Mouse (Mus musculus): ENCODE data around the gene Smpdl3b.

Smpdl3b gene

GRCm38 (mm10) chr4:132734766-132735165, 22.3 kb downstream of the Smpdl3b start:
- no peak for DNase-seq (ENCODE audit: extremely low spot score)

DNA sequence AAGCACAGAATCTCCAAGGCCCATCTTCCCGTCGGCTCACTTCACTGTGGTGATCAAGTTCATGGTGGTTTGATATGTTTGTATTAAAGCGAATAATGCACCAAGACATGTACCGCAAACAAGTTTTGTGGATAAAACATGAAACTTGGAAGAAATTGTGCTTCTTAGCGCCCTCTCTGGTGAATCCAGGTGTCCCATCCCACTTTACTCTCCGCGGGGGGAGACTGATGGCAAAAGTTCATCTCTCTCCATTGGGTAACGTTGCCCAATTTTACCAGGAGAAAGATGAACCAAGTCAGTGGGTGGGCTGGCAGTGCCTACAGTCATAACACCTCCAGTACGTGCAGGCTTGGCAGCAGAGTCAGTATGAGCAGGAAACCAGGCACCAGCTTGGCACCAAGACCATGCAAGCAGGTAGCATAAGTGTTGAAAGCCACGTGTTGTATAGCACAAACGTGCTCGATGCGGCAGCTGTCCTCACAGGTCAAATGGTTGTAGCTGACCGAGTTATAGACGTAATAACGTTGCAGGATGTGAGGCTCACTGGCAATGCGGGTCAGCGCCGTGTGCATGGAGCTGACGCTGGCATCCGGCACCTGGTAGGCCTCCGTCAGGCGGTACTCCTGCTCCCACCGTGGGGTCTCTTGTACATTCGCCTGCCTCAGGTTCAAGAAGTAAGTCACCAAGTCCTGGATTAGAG, 23.8 kb downstream of the Smpdl3b start:
- no peak for DNase-seq (ENCODE audit: extremely low spot score)

- peak; percentile 93 for DNase-seq (ENCODE audit: extremely low spot score)
These were observed 24.8 kb downstream of the Smpdl3b start, which contains the start of gene Xkr8 for GRCm38 (mm10) chr4:132732148-132732684. Gene Xkr8, minus strand, starts transcription at chr4:132732546.

DNA sequence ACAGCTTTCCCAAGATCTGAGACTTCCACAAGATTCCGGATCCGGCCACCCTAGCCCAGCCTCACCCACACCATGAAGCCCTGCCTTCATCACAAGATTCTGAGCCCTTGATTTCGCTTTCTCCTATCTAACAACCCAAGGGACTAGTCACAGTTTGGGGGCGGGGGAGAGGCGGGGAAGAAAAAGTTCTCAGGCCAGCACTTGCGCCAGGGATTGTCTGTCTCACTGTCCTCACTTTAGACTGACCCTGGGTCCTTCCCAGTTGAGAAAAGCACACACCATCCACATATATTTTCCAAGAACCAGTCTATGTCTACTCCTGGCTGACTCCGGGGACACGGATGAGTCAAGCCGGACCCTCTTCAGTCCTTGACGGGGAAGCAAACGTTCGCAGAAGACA, 25.4 kb downstream of the Smpdl3b start:
- no peak for DNase-seq (ENCODE audit: extremely low spot score)

GRCm38 (mm10) chr4:132728233-132728632, 28.8 kb downstream of the Smpdl3b start:
- no peak for DNase-seq (ENCODE audit: extremely low spot score)

GRCm38 (mm10) chr4:132718251-132718650, 38.8 kb downstream of the Smpdl3b start:
- no peak for DNase-seq (ENCODE audit: extremely low spot score)

DNA sequence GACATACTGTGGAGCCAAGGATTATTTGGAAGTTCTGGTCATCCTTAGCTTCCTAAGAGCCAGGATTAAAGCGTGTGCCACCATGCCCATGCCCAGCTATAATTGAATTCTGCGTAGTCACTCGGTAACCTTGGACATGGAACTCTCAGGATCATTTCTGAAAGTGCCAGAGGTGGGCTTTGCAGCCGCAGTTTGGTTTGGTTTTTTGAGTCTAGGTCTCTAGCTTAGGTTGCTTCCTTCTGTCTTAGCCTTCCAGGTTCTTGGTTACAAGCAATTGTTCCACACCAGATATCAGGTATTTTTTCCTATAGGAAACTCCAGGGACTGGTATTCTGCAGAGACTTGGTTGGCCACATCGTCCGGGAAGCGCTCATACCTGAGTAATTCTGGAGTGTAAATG, 43.9 kb downstream of the Smpdl3b start:
- DNase-seq (ENCODE audit: extremely low spot score): no peak

DNA sequence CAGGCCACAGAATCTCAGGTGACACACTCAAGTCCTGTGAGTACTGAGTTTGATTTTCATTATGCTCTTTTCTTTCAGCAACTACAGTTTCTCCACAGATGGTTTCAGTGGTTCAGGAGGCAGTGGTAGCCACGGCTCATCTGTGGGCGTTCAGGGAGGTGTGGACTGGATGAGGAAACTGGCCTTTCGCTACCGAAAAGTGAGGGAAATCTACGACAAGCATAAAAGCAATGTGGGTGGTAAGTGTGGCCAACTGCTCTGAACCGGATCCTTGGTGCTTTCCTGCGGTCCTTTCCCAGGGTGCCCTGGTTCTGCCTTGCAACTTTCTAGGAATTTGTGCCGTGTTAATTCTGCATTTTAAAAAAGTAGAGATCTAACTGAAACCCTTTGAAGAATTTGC, 50.2 kb downstream of the Smpdl3b start:
- DNase-seq (ENCODE audit: extremely low spot score): no peak

DNA sequence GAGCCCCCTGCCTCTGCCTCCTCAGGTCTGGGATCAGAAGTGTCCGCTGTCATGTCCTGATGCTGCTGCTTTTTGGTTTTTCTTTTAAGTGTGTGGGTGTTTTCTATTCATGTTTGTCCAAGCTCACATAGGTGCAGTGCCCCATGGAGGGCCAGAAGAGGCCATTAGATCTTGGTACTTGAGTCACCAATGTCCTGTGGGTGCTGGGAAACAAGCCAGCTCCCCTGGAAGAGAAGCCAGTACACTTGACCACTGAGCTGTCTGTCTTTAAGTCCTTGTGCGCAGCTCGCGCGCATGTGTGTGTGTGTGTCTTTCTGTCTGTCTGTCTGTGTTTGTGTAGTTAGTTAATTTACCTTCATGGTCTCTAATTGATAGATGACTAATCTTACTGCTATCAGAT, 55.0 kb downstream of the Smpdl3b start:
- DNase-seq (ENCODE audit: extremely low spot score): no peak

DNA sequence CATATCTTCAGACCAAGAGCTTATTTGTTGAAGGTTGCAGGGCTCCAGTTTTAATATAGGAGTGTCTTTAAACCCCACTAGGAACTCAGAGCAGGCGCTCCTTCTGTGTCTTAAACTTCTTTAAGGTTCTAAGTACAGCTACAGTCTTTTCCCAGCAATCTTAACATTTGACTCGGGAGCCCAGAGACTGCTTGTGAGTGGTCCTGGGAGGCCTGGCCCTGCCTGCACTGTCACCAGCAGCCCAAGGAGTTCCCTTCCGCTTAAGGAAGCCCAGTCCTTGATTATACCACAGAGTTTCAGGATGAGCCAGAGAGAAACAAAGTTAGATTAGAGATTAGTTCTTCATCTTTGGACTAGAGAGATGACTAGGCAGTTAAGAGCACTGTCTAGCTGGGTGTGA, 63.7 kb downstream of the Smpdl3b start:
- DNase-seq (ENCODE audit: extremely low spot score): no peak

DNA sequence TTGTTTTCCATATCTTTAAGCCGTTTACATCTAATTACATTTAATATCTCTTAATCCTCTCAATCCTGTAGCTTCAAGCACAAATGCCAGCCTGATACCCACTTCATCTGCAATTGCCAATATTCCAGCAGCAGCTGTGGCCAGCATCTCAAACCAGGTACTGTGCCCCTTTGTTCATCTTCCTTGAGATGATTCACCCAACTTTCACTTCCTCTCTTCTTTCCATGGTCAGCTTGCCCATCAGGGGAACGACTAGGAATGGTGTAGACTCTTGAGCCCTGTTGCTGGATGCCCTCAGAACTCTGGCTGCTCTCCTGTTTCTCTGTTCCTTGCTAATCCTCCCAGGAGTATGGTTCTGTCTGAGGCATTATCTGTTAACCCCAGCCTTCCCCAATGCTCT, 67.4 kb downstream of the Smpdl3b start:
- no peak for DNase-seq (ENCODE audit: extremely low spot score)
